Mouse (Mus musculus): ENCODE results near the gene Nelfa. TPM values are rescaled to one million over a fixed set of nuclear protein-coding genes. Genes with fewer than 3 reads are reported as not detected.

The Nelfa gene
- polyA plus RNA-seq (2014; fragmentation: Illumina TruSeq; extraction: RNeasy Lipid Tissue Mini Kit (QIAGEN cat#74804); ENCODE audit: low read depth, low replicate concordance), result 3.2 TPM

GRCm38 (mm10) chr5:33936120-33936707 lies at the start of gene Nelfa:
TSS of gene Nelfa (minus strand) at chr5:33936413.

GRCm38 (mm10) chr5:33983309-33984121 lies 47.3 kb upstream of the Nelfa start, which contains the start of gene Gm1673:
TSS of gene Gm1673 (plus strand) at chr5:33983433.

Other genes starting within 250 kb of the Nelfa start
- gene Fgfr3, start 214.7 kb downstream of the Nelfa start, polyA plus RNA-seq (2014; fragmentation: Illumina TruSeq; extraction: RNeasy Lipid Tissue Mini Kit (QIAGEN cat#74804); ENCODE audit: low read depth, low replicate concordance), result 3.8 TPM
- 9.7 TPM for gene Letm1, start 153.6 kb downstream of the Nelfa start, polyA plus RNA-seq (2014; fragmentation: Illumina TruSeq; extraction: RNeasy Lipid Tissue Mini Kit (QIAGEN cat#74804); ENCODE audit: low read depth, low replicate concordance)
- gene Nsd2, start 115.7 kb downstream of the Nelfa start, polyA plus RNA-seq (2014; fragmentation: Illumina TruSeq; extraction: RNeasy Lipid Tissue Mini Kit (QIAGEN cat#74804); ENCODE audit: low read depth, low replicate concordance), result 10.8 TPM
- gene Gm1673, start 47.0 kb upstream of the Nelfa start, polyA plus RNA-seq (2014; fragmentation: Illumina TruSeq; extraction: RNeasy Lipid Tissue Mini Kit (QIAGEN cat#74804); ENCODE audit: low read depth, low replicate concordance), result not detected
- not detected for gene Nat8l, start 59.6 kb upstream of the Nelfa start, polyA plus RNA-seq (2014; fragmentation: Illumina TruSeq; extraction: RNeasy Lipid Tissue Mini Kit (QIAGEN cat#74804); ENCODE audit: low read depth, low replicate concordance)
- not detected for gene Poln, start 233.0 kb upstream of the Nelfa start, polyA plus RNA-seq (2014; fragmentation: Illumina TruSeq; extraction: RNeasy Lipid Tissue Mini Kit (QIAGEN cat#74804); ENCODE audit: low read depth, low replicate concordance)
- 13.3 TPM for gene Haus3, start 233.1 kb upstream of the Nelfa start, polyA plus RNA-seq (2014; fragmentation: Illumina TruSeq; extraction: RNeasy Lipid Tissue Mini Kit (QIAGEN cat#74804); ENCODE audit: low read depth, low replicate concordance)